Mouse (Mus musculus): ENCODE data around the gene Ncbp2.
"Not testable (repeated sequence)": the region's sequence is repeated elsewhere in the genome, so short reads cannot be mapped to it uniquely, and the experiment has no call there.

Gene Ncbp2

DNA sequence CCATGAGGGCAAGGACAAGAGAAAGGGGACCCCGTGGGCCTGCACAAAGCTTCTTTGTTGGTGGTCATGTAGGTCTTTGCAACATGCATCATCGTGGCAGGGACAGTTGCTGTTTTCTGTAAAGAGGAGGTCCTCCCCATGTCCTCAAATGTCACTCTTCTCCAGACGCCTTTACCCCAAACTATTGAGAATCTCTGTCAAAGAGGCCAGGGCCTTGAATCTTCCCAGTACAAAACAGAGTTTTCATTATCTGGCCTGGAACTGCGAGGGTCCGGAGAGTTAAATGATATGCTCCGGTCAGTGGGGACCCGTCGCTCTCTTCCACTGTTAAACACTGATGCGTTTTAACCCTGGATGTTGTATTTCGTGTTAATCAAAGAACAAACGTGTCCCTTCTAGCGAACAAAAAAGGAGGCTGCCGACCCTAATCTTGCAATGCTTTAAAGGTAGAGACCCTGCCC, 13.7 kb upstream of the Ncbp2 start:
- ATAC-seq (ENCODE audit: insufficient number of reproducible peaks, low FRiP score, low TSS enrichment) = no peak

DNA sequence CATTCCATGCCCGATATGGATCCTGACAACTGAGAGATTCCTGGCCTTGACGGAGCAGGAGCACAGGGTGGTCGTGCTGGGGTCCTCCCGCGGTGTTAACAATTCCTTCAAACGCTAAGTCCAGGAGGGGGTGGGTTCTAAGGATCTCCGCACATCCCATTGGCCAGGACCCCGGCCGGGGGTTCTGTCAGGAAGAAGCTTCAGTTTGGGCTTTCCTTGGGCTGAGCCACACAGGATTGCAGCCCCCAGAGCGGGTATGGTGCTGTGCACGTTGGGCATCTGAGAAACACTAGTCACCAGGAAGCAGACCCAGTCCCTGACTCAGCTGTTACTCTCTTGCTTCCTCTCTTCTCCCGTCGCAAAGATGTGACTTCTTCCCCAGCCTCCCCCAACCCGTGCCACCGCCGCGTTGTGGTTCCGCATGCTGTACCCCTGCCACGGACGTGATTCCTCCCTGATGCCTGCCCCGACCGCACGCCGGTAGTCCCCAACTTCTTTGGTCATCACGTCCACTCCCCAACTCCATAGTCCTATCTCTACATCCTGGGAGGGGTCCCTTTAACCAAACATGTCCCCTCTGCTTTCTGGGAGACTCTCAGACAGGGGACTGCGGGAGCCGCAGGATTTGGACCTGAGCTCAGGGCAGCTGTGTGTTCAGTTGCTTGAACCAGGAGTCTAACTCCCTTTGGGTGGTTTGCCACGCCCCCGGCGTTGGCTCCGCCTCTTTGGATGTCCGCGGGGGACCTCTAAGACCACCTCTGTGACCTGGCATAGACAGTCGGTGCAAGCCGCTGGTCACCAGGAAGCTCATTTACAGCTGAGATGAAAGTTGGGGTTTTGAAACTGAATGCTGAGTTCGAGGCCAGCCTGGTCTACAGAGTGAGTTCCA, 13.0 kb upstream of the Ncbp2 start:
- ATAC-seq (ENCODE audit: insufficient number of reproducible peaks, low FRiP score, low TSS enrichment) = no peak

DNA sequence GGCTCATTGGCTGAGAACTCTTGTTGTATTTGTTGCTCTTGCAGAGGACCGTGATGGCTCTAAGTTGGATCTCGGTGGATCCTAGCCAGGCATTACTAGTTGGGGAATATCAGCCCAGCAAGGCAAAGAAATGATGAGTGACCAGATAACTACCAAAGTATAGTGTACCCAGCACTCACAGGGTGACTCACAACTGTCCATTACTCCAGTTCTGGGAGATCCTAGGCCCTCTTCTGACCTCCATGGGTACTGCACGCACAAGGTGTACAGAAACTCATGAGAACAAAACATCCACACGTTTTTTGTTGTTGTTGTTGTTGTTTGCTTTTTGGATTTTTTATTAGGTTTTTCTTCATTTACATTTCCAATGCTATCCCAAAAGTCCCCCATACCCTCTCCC, 11.7 kb upstream of the Ncbp2 start:
- no peak for ATAC-seq (ENCODE audit: insufficient number of reproducible peaks, low FRiP score, low TSS enrichment)

DNA sequence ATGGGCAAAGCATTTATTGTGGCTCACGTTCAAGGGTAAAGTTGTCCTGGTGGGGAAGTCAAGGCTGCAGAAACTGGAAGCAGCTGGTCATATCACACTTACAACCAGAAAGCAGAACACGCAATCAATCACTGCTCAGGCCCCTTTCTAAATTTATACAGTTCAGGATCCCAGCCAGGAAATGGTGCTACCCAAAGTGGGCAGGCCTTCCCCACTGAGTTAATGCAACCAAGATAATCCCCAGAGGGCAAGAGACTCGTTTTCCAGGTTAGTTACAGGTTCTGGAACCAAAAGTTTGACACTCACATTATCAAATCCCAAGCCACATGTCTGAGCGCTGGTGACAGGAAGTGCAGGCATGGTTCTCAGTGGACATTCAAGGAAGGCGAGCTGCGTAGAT, 9.5 kb upstream of the Ncbp2 start:
- no peak for ATAC-seq (ENCODE audit: insufficient number of reproducible peaks, low FRiP score, low TSS enrichment)

DNA sequence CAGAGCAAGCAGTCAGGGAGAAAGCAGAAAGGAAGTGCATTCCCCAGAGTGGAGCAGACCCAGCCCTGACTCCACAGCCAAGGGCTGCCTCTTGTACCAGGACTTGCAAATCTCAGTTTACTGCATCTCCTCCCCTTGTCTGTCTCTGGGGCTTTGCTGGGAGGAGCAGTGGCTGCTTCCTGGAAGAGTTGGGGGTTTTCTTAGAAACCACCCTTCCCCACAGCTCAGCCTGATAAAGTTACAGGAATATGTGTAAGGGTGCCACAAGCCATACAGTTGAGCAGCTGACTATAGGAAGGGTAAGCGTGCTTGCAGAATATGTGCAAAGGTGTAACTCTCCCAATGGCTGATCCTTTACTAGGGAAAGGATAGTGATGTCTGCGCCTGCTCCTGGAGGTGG, 7.7 kb upstream of the Ncbp2 start:
- no peak for ATAC-seq (ENCODE audit: insufficient number of reproducible peaks, low FRiP score, low TSS enrichment)

DNA sequence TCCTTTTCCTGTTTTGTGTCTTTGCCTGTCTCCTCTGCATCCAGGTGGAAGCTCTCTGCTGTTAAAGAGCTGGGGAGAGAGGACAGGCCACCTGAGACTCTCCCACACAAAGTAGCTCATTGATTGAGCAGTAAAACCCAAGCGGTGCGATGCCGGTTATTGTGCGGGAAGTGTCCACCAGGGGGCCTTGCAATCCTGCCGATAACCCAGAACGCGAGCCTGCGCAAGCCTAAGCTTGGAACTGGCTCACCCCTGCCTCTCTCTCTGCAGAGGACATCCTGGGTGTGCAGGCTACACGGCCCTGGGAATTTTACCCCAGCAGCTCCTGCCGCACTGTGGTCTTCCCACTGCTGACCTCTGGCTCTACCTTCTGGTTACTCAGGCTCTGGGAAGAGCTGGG, 4.3 kb upstream of the Ncbp2 start:
- ATAC-seq (ENCODE audit: insufficient number of reproducible peaks, low FRiP score, low TSS enrichment) = peak; percentile 50; the same call in 1 of the 2 replicates

DNA sequence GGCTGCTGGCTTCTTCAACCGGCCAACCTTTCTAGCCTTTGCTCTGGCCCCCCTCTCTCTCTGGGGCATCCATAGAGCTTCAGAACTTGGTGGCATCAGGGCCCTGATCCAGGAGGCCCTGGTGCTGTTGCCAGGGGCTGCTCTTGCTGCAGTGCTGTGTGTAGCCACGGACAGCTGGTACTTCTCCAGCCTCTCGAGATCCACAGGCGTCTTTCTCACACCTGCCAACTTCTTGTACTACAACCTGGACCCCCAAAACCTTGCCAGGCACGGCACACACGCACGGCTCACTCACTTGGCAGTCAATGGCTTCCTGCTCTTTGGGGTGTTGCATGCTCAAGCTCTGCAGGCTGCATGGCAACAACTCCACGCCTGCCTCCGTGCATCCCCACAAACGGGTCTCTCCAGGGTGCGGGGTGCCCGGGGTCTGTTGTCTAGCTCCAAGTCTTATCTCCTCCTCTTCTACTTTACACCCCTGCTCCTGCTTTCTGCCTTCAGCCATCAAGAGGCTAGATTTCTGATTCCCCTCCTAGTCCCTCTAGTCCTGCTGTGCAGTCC, 3.5 kb upstream of the Ncbp2 start:
- ATAC-seq (ENCODE audit: insufficient number of reproducible peaks, low FRiP score, low TSS enrichment) = no peak

DNA sequence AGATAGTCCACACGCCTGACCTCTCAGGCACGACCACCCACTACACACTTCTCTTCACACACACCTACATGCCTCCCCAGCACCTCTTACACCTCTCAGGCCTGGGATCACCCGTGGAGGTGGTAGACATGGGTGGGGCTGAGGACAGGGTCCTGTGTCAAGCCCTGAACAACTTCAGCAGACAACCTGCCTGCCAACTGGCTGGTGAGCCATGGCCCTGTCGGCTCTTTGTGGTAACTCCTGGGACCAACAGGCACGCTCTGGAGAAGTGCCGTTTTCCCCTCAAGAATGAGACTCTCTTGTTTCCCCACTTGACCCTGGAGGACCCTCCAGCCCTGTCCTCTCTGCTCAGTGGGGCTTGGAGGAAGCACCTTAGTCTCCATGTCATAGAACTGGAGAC, 2.9 kb upstream of the Ncbp2 start:
- ATAC-seq (ENCODE audit: insufficient number of reproducible peaks, low FRiP score, low TSS enrichment) = no peak

DNA sequence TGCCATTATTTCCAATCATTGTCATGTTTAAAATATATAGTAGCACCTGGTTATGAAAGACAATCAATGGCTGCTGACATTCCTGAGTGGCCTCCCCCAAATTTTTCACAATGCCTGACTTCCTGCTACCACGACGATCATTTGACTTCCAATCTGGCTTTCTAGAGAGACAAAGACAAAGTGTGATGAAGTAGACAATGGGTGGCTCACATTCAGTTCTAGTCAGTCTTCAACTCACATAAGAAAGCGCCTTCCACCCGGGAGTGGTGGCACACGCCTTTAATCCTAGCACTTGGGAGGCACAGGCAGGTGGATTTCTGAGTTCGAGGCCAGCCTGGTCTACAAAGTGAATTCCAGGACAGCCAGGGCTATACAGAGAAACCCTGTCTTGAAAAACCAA, 2.3 kb upstream of the Ncbp2 start:
- not testable (repeated sequence) for ATAC-seq (ENCODE audit: insufficient number of reproducible peaks, low FRiP score, low TSS enrichment)

DNA sequence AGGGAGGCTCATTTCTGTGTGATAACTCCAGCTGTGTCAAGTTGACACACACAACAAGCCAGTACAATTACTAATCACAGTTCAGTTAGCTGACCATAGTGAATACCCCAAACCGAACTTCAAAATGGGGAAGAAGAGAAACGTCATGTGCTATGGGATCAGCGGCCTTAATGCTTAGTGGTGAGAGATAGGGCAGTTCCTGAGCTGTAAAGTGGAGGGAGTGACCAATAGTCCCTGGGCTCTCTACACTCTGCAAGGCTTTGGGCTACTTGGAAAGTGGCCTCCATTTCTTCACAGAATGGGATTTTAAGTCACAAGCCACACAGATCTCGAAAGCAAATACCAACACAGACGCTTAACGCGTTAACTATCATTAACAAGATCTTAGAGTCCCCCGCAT, 980 bp upstream of the Ncbp2 start:
- no peak for ATAC-seq (ENCODE audit: insufficient number of reproducible peaks, low FRiP score, low TSS enrichment)

DNA sequence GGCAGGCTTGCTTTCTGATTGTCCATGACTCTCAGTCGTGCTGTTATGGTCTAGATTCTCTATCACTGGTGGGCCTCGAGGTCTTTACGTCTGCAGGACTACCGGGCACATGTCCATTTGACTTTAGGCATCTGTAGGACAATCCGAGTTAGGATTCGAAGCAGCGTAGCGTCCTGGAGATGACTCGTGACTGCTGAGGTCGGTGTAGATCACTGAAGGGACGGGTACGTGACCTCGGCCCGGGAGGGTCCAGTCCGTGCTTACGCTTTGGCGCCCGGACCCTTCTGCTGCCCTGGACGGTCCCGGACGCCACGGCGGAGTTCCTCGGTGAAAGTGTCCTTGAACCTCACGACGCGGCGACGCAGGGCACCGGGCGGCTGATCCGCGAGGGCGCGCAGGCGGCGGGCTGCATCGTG, 404 bp upstream of the Ncbp2 start:
- peak; percentile 26 for ATAC-seq (ENCODE audit: insufficient number of reproducible peaks, low FRiP score, low TSS enrichment)

DNA sequence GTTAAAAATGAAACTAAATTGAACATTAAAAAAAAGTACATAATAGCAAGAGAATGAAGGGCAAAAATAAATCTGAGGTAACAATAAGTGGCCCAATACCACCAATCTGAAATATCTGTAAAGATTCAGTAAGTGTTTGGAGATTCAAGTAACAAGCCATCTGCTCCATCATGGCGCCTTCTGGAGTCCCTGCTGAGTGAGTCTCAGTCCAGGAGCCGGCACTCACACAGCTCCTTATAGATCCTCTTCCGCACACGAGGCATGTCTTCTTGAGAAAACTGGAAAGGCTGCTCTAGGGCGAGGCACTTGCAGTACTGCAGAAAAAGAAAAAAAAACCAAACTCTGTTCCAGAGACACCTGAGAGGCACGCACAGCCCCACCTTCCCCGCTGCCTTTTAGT, 14.9 kb downstream of the Ncbp2 start:
- no peak; the same call in 1 of the 2 replicates for ATAC-seq (ENCODE audit: insufficient number of reproducible peaks, low FRiP score, low TSS enrichment)

DNA sequence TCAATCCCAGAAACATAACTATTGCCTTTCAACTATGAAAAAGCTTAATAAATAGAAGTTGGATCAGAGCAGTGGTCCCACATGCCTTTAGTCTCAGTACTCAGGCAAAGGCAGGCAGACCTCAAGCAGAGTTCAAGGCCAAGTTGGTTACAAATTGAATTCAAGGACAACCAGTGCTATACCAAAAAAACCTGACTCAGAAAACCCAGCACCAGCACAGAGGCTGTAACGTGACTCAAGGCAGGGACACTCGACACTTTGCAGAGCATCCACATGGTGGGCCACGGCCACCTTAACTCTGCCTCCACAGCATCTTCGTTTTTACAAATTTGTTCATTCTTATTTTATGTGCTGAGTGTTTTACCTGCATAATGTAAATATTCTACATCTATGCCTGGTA, 26.9 kb downstream of the Ncbp2 start:
- no peak for ATAC-seq (ENCODE audit: insufficient number of reproducible peaks, low FRiP score, low TSS enrichment)

DNA sequence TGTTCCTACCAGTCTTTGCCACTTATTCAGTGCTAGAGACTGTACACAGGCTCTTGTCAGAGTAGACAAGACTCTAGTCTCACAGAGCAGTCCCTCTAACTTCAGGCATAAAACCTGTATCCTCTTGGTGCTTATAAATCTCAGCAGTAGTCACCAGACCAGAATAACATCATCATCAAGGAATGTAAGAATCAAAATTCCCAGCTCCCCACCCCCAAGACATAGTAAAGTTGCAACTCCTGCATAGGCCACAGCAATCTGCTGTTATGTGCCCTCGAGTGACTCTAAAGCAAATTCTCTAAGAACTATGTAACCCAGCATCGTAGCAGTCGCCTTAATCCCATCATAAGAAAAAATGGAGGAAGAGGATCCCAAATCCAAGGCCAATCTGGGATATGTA, 31.2 kb downstream of the Ncbp2 start:
- ATAC-seq (ENCODE audit: insufficient number of reproducible peaks, low FRiP score, low TSS enrichment) = no peak

DNA sequence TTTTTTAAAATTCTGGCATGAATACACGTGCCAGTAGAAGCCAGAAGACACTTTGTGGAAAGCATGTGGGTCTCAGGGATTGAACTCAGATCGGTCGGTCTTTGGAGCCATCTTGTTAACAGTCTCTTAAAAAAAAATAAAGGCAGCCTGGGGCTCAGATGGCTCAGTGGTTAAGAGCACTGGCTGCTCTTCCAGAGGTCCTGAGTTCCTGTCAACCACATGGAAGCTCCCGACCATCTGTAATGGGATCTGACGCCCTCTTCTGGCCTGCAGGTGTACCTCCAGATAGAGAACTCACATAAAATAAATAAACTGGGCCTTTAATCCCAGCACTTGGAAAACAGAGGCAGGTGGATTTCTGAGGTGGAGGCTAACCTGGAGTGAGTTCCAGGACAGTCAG, 32.6 kb downstream of the Ncbp2 start:
- no peak for ATAC-seq (ENCODE audit: insufficient number of reproducible peaks, low FRiP score, low TSS enrichment)

DNA sequence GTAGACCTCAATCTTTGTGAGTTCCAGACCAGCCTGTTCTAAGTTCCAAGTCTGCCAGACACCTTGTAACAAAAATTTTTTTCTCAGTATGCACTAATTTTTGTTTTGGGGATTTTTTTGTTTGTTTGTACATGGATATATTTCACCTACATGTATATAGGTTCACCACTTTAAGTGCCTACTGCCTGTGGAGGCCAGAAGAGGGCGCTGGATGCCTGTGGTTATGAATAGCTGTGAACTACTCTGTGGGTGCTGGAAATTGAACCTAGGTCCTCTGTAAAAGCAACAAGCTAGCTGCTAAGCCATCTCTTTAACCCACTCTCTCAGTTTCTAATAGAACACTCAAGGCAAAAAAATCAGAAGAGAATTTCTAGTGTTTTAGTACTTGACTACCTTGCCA, 43.7 kb downstream of the Ncbp2 start:
- ATAC-seq (ENCODE audit: insufficient number of reproducible peaks, low FRiP score, low TSS enrichment) = no peak

DNA sequence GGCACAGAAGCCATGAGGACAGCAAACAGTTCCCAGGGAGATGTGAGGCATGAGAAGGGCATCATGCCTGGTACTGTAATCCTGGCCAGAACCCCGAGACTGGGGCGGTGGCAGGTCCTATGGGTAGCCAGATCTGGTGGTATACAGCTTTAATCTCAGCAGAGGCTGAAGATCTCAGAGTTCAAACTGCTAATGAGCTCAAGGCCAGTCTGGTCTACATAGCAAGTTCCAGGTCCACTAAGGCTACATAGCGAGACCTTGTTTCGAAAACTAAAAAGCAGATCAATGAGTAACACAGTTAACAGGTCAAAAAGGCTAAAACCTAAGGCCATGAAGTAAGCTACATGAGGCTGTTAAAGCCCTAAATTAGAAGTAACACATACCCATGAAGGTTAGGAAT, 44.9 kb downstream of the Ncbp2 start:
- no peak for ATAC-seq (ENCODE audit: insufficient number of reproducible peaks, low FRiP score, low TSS enrichment)

DNA sequence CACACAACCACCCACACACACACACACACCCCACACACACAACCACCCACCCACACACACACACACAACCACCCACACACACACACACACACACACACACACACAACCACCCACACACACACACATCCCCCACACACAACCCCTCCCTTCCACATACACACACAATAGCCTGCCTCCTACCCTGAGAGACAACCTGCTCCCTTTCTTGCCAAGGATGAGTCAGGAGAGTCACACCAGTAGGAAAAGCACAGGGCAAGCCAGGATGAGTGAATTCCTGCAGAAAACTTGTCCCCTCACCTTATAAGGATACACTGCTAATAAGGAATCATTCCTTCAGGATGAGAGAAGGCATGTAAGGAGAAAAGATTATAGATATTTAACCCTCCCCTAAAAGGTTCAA, 45.6 kb downstream of the Ncbp2 start:
- ATAC-seq (ENCODE audit: insufficient number of reproducible peaks, low FRiP score, low TSS enrichment) = no peak

DNA sequence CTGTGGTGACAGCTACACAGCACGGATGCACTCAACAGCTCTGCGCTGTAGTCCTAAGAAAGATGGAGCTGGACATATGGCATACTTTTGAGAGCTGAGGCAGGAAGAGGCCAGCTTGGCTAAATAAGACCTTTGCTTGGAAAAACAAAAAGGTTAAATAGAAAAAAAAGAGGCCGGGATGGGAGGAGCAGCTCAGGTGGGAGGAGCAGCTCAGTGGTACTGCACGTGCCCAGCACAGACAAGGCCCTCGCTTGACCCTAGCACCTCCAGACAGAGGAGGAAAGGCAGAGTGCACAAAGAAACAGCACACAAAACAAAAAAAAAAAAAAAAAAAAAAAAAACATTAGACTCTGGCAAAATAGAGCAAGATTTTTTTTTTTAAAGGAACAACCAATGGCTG, 48.1 kb downstream of the Ncbp2 start:
- no peak for ATAC-seq (ENCODE audit: insufficient number of reproducible peaks, low FRiP score, low TSS enrichment)

DNA sequence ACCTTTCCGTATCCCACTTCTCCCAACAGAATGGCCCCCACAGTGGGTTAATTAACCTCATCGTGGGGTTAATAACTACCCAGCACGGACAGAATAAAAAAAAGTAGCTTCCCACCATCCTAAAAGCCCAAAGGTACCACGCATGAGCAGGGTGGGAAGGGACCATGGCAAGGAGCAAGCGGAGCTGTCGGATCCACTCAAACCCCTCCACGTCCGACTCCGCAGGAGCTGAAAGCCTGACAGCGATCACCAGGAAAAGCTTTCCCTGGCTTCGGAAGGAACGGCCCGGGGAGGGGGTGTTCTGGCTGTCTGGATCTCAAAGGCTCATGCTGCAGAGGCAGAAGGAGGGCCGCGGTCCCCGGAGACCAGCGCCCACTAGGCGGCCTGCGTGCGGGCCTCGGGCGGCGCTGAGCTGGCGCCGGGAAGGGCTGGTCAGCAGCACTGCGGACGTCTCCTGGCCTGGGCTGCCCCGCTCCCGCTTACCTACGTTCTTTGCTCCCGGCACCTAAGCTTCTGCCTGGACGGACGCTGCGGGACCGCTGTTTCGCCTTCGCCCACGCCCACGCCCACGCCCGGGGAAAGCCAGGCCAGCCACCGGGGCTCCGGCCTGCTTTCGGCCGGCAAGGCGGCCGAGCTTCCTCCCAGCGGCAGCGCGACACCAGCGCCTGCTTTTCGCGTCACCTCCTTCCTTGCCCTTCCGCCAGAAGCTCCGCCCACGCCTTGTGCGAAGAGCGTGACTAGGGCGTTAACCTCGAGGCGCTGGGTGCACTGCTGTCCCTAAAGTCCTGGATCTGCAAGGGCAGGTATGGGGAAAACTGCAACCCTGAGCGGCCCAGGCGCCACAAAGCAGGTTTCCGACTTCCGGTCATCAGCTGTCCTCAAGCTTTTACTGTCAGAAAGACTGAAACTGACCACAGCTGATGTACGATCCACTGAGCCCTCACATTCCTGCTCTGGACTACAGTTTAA, 54.5 kb downstream of the Ncbp2 start, which contains the start of gene Senp5:
Senp5 (minus strand) TSS at position 779 of the 969 bp plus-strand sequence.
- peak; percentile 96 for ATAC-seq (ENCODE audit: insufficient number of reproducible peaks, low FRiP score, low TSS enrichment)

DNA sequence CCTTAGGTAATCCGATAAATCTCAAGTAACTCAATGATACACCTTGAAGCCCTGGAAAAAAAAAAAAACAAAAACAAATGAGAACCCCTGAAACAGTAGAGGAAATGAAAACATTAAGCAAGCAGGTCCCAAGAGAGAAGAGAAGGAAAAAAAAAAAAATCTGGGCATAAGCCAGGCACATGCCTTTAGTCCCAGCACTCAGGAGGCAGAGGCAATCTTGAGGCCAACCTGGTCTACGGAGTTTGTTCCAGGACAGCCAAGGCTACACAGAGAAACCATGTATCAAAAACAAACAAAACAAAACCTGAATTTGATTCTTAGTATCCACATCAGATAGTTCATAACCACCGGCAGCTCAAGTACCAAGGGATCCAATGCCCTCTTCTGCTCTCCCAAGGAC, 56.4 kb downstream of the Ncbp2 start:
- no peak for ATAC-seq (ENCODE audit: insufficient number of reproducible peaks, low FRiP score, low TSS enrichment)

All from cerebellum, adult (tissue).